Mouse (Mus musculus): ENCODE data around the gene Olfr1386. TPM values are rescaled to one million over a fixed set of nuclear protein-coding genes. Genes with fewer than 3 reads are reported as not detected.
"Not testable (repeated sequence)": the region's sequence is repeated elsewhere in the genome, so short reads cannot be mapped to it uniquely, and the experiment has no call there.

Olfr1386 gene
- not detected in 2 replicates for polyA plus RNA-seq (2014; fragmentation: Nextera tagmentation; extraction: Ambion mirVana)

GRCm38 (mm10) chr11:49464746-49465145, at the start of gene Olfr1386:
Gene Olfr1386, plus strand, starts transcription at chr11:49465046.
- H3K36me3 ChIP-seq (ENCODE audit: control insufficient read depth, insufficient read depth, low read length); ATAC-seq (ENCODE audit: low FRiP score, low TSS enrichment); H3K27me3 ChIP-seq (ENCODE audit: control insufficient read depth, insufficient read depth, low read length); H3K4me3 ChIP-seq (replicated peaks; ENCODE audit: low read depth, low read length); DNase-seq; H3K9ac ChIP-seq (replicated peaks; ENCODE audit: low read length); H3K4me2 ChIP-seq (ENCODE audit: low read length); H3K27ac ChIP-seq (replicated peaks; ENCODE audit: low read depth, low read length); H3K9me3 ChIP-seq (ENCODE audit: control insufficient read depth, low read length); H3K4me1 ChIP-seq (ENCODE audit: control insufficient read depth, insufficient read depth, low read length): not testable (repeated sequence)
- WGBS, result 70% methylated on average over 2 of the region's 3 CpGs

DNA sequence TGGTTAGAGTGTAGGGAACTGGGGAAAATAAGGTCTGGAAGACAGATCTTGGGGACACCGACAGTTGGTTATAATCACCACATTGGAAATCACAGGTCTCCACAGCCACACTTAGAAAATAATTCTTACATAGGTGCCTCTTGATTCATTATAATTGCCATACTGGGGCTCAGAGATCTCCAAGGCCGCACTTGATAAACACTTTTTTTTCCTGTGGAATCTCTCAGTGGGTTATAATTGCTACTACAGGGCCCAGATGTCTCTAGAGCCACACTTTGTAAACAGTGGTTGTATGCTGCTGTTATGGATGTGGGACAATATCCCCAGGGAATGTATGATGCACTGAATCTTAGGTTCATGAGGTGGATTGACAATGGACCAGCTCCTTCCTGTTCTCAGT, 42.1 kb upstream of the Olfr1386 start, which contains the start of gene Olfr1389:
Olfr1389 (plus strand) TSS at position 301 of the 400 bp plus-strand sequence.
- H3K27ac ChIP-seq (replicated peaks; ENCODE audit: low read depth, low read length), result no peak within 1 kb of the TSS
- no peak within 1 kb of the TSS for H3K9ac ChIP-seq (replicated peaks; ENCODE audit: low read length)
- no peak within 1 kb of the TSS for H3K4me3 ChIP-seq (replicated peaks; ENCODE audit: low read depth, low read length)
- 89% methylated on average over 2 of the region's 2 CpGs for WGBS
- DNase-seq (no peak), ATAC-seq (ENCODE audit: low FRiP score, low TSS enrichment) (no peak)
- H3K9me3 ChIP-seq (ENCODE audit: control insufficient read depth, low read length), result no peaks in the 10 kb centered on the region
- H3K4me2 ChIP-seq (ENCODE audit: low read length), result no peak within 1 kb of the TSS
- H3K36me3 ChIP-seq (ENCODE audit: control insufficient read depth, insufficient read depth, low read length), result no peaks in the 10 kb centered on the region
- no peaks in the 10 kb centered on the region for H3K4me1 ChIP-seq (ENCODE audit: control insufficient read depth, insufficient read depth, low read length)
- H3K27me3 ChIP-seq (ENCODE audit: control insufficient read depth, insufficient read depth, low read length), result no peaks in the 10 kb centered on the region

DNA sequence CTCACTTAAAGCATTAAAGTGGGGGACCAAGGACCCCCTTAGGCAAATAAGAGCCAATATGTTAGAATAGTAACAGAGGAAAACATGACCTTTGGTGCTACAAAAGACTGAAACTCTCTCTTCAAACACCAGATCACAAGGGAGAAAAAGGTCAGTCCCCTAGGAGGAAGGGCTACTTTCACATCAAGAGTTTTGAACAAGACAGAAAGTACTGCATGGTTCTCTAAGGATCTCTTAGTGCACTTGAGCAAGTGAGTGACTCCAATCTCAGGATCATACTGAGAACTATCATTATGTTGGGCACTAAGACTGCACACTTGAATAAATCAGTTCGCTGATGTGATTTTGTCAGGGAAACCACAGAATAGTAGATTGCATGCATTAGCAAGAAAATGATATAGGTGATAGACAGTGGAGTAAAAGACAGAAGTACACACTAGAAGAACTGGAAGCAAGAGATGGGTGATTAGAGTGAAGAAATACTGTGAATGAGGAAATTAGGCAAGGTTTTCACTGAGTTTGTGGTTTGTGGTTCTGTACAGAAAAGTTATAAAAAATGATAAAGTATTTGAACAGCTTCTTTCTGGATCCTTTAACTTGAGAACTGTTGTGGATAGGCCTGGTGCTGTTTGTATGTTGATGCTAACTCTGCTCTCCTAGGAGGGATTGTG, 39.5 kb upstream of the Olfr1386 start:
- no peaks in the 10 kb centered on the region for H3K36me3 ChIP-seq (ENCODE audit: control insufficient read depth, insufficient read depth, low read length)
- no peak for DNase-seq
- H3K27ac ChIP-seq (replicated peaks; ENCODE audit: low read depth, low read length), result no peak overlapping the region
- ATAC-seq (ENCODE audit: low FRiP score, low TSS enrichment), result no peak
- no peaks in the 10 kb centered on the region for H3K4me1 ChIP-seq (ENCODE audit: control insufficient read depth, insufficient read depth, low read length)
- no peaks in the 10 kb centered on the region for H3K27me3 ChIP-seq (ENCODE audit: control insufficient read depth, insufficient read depth, low read length)
- no peak overlapping the region for H3K4me3 ChIP-seq (replicated peaks; ENCODE audit: low read depth, low read length)
- H3K4me2 ChIP-seq (ENCODE audit: low read length), result no peak overlapping the region
- H3K9me3 ChIP-seq (ENCODE audit: control insufficient read depth, low read length), result no peaks in the 10 kb centered on the region
- WGBS, result 75% methylated on average over 1 of the region's 1 CpGs
- no peak overlapping the region for H3K9ac ChIP-seq (replicated peaks; ENCODE audit: low read length)

GRCm38 (mm10) chr11:49429641-49430040, 35.2 kb upstream of the Olfr1386 start:
- H3K27ac ChIP-seq (replicated peaks; ENCODE audit: low read depth, low read length), result no peak overlapping the region
- ATAC-seq (ENCODE audit: low FRiP score, low TSS enrichment) (no peak), DNase-seq (no peak)
- no peaks in the 10 kb centered on the region for H3K4me1 ChIP-seq (ENCODE audit: control insufficient read depth, insufficient read depth, low read length)
- H3K36me3 ChIP-seq (ENCODE audit: control insufficient read depth, insufficient read depth, low read length), result no peaks in the 10 kb centered on the region
- H3K9ac ChIP-seq (replicated peaks; ENCODE audit: low read length), result no peak overlapping the region
- no peak overlapping the region for H3K4me2 ChIP-seq (ENCODE audit: low read length)
- 92% methylated on average over 2 of the region's 2 CpGs for WGBS
- H3K27me3 ChIP-seq (ENCODE audit: control insufficient read depth, insufficient read depth, low read length), result no peaks in the 10 kb centered on the region
- no peaks in the 10 kb centered on the region for H3K9me3 ChIP-seq (ENCODE audit: control insufficient read depth, low read length)
- H3K4me3 ChIP-seq (replicated peaks; ENCODE audit: low read depth, low read length), result no peak overlapping the region

GRCm38 (mm10) chr11:49436411-49436810, 28.4 kb upstream of the Olfr1386 start, which contains the start of gene Olfr1388:
Gene Olfr1388, plus strand, starts transcription at chr11:49436624.
- ATAC-seq (ENCODE audit: low FRiP score, low TSS enrichment) (no peak), DNase-seq (no peak)
- WGBS, result 68% methylated on average over 3 of the region's 3 CpGs
- no peaks in the 10 kb centered on the region for H3K36me3 ChIP-seq (ENCODE audit: control insufficient read depth, insufficient read depth, low read length)
- H3K4me3 ChIP-seq (replicated peaks; ENCODE audit: low read depth, low read length), result no peak within 1 kb of the TSS
- no peak within 1 kb of the TSS for H3K9ac ChIP-seq (replicated peaks; ENCODE audit: low read length)
- no peaks in the 10 kb centered on the region for H3K9me3 ChIP-seq (ENCODE audit: control insufficient read depth, low read length)
- no peaks in the 10 kb centered on the region for H3K27me3 ChIP-seq (ENCODE audit: control insufficient read depth, insufficient read depth, low read length)
- no peak within 1 kb of the TSS for H3K27ac ChIP-seq (replicated peaks; ENCODE audit: low read depth, low read length)
- no peaks in the 10 kb centered on the region for H3K4me1 ChIP-seq (ENCODE audit: control insufficient read depth, insufficient read depth, low read length)
- H3K4me2 ChIP-seq (ENCODE audit: low read length), result no peak within 1 kb of the TSS

DNA sequence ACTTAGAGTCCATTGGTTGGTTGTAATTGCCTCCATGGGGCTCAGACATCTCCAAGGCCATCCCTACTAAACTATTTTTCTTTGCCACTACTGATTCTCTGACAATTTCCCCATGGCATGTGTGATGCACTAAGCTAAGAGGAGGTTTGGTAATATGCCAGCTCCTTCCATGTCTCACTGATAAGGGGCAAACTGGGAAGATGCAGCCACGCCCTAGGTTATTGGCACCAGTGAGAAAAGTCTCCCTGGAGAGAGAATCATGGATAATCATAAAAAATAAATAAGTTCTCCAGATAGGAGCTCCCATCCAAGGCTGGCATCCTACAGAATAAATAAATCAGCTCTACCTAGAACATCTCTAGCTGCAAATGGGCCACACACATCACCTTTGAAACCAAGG, 9.8 kb upstream of the Olfr1386 start, which contains the start of gene Olfr1387:
Olfr1387 (plus strand) TSS at position 301 of the 400 bp plus-strand sequence.
- Histone ChIP-seq H3K9me3 (ENCODE audit: control insufficient read depth, low read length) (no peaks in the 10 kb centered on the region), H3K9ac (replicated peaks; ENCODE audit: low read length) (no peak within 1 kb of the TSS), H3K4me2 (ENCODE audit: low read length) (no peak within 1 kb of the TSS), H3K27ac (replicated peaks; ENCODE audit: low read depth, low read length) (no peak within 1 kb of the TSS), H3K27me3 (ENCODE audit: control insufficient read depth, insufficient read depth, low read length) (no peaks in the 10 kb centered on the region), H3K4me1 (ENCODE audit: control insufficient read depth, insufficient read depth, low read length) (no peaks in the 10 kb centered on the region), H3K36me3 (ENCODE audit: control insufficient read depth, insufficient read depth, low read length) (no peaks in the 10 kb centered on the region), H3K4me3 (replicated peaks; ENCODE audit: low read depth, low read length) (no peak within 1 kb of the TSS)
- ATAC-seq (ENCODE audit: low FRiP score, low TSS enrichment), result no peak
- no peak for DNase-seq
- WGBS, result 87% methylated on average over 1 of the region's 1 CpGs

- DNase-seq, result no peak
Measured at GRCm38 (mm10) chr11:49485973-49486372, 21.1 kb downstream of the Olfr1386 start.

GRCm38 (mm10) chr11:49488770-49489169, 23.9 kb downstream of the Olfr1386 start, which contains the start of gene Olfr1385:
Gene Olfr1385, plus strand, starts transcription at chr11:49489070.
- H3K4me3 ChIP-seq (replicated peaks; ENCODE audit: low read depth, low read length); H3K9ac ChIP-seq (replicated peaks; ENCODE audit: low read length); H3K9me3 ChIP-seq (ENCODE audit: control insufficient read depth, low read length); H3K36me3 ChIP-seq (ENCODE audit: control insufficient read depth, insufficient read depth, low read length); ATAC-seq (ENCODE audit: low FRiP score, low TSS enrichment); H3K27me3 ChIP-seq (ENCODE audit: control insufficient read depth, insufficient read depth, low read length); H3K4me1 ChIP-seq (ENCODE audit: control insufficient read depth, insufficient read depth, low read length); H3K4me2 ChIP-seq (ENCODE audit: low read length); DNase-seq; H3K27ac ChIP-seq (replicated peaks; ENCODE audit: low read depth, low read length): not testable (repeated sequence)
- 88% methylated on average over 1 of the region's 1 CpGs for WGBS

More at GRCm38 (mm10) chr11:49485973-49486372, 21.1 kb downstream of the Olfr1386 start:
- Histone ChIP-seq H3K27me3 (ENCODE audit: control insufficient read depth, insufficient read depth, low read length) (no peaks in the 10 kb centered on the region), H3K4me3 (replicated peaks; ENCODE audit: low read depth, low read length) (no peak overlapping the region), H3K36me3 (ENCODE audit: control insufficient read depth, insufficient read depth, low read length) (no peaks in the 10 kb centered on the region), H3K4me2 (ENCODE audit: low read length) (no peak overlapping the region), H3K9me3 (ENCODE audit: control insufficient read depth, low read length) (no peaks in the 10 kb centered on the region), H3K9ac (replicated peaks; ENCODE audit: low read length) (no peak overlapping the region), H3K4me1 (ENCODE audit: control insufficient read depth, insufficient read depth, low read length) (no peaks in the 10 kb centered on the region), H3K27ac (replicated peaks; ENCODE audit: low read depth, low read length) (no peak overlapping the region)
- ATAC-seq (ENCODE audit: low FRiP score, low TSS enrichment), result no peak
- 67% methylated on average over 4 of the region's 4 CpGs for WGBS

- H3K4me2 ChIP-seq (ENCODE audit: low read length), result no peak overlapping the region
- no peaks in the 10 kb centered on the region for H3K4me1 ChIP-seq (ENCODE audit: control insufficient read depth, insufficient read depth, low read length)
- DNase-seq (no peak), ATAC-seq (ENCODE audit: low FRiP score, low TSS enrichment) (no peak)
- no peaks in the 10 kb centered on the region for H3K9me3 ChIP-seq (ENCODE audit: control insufficient read depth, low read length)
- no peak overlapping the region for H3K9ac ChIP-seq (replicated peaks; ENCODE audit: low read length)
- WGBS, result 78% methylated on average over 5 of the region's 5 CpGs
- no peaks in the 10 kb centered on the region for H3K36me3 ChIP-seq (ENCODE audit: control insufficient read depth, insufficient read depth, low read length)
- no peak overlapping the region for H3K27ac ChIP-seq (replicated peaks; ENCODE audit: low read depth, low read length)
- H3K4me3 ChIP-seq (replicated peaks; ENCODE audit: low read depth, low read length), result no peak overlapping the region
- no peaks in the 10 kb centered on the region for H3K27me3 ChIP-seq (ENCODE audit: control insufficient read depth, insufficient read depth, low read length)
Measured at GRCm38 (mm10) chr11:49518086-49518485, 53.2 kb downstream of the Olfr1386 start.

All from midbrain, embryonic 14.5 days (tissue).